Mouse (Mus musculus) B cell, adult 62 days (primary cell): ENCODE results near the gene 1600002K03Rik. TPM values are rescaled to one million over a fixed set of nuclear protein-coding genes. Genes with fewer than 3 reads are reported as not detected.

Experiments used
- total RNA-seq: library from RNA; stranded (reverse); gene quantifications from 4 replicates; pipeline ENCODE4 v1.2.4, GENCODE M21; 2023

Gene 1600002K03Rik
- 12.6 to 18.2 TPM (median 14.1 TPM) in 4 replicates for total RNA-seq

GRCm38 (mm10) chr10:80172527-80173292, at the start of gene 1600002K03Rik:
1600002K03Rik (plus strand) TSS chr10:80172944.

GRCm38 (mm10) chr10:80138553-80139438, 33.9 kb upstream of the 1600002K03Rik start, which contains the start of gene Atp5d:
Atp5d (plus strand) TSS chr10:80138632.

GRCm38 (mm10) chr10:80140666-80141035, 32.1 kb upstream of the 1600002K03Rik start, which contains the start of gene Cbarp:
Cbarp (minus strand) TSS chr10:80140835.

GRCm38 (mm10) chr10:80147719-80148601, 24.8 kb upstream of the 1600002K03Rik start, which contains the start of gene Midn:
Midn (plus strand) TSS chr10:80148272.

GRCm38 (mm10) chr10:80165392-80166128, 7.2 kb upstream of the 1600002K03Rik start, which contains the start of gene Cirbp:
Cirbp (plus strand) TSS chr10:80165985.

GRCm38 (mm10) chr10:80179068-80180051, 6.6 kb downstream of the 1600002K03Rik start, which contains the start of gene Efna2:
Efna2 (plus strand) TSS chr10:80179482.

Other genes starting within 250 kb of the 1600002K03Rik start
- gene Arid3a, start 245.9 kb upstream of the 1600002K03Rik start, total RNA-seq = 32.5 to 39.9 TPM (median 35.7 TPM) in 4 replicates
- 46.0 to 52.3 TPM (median 48.3 TPM) in 4 replicates for gene Wdr18, start 212.8 kb upstream of the 1600002K03Rik start, total RNA-seq
- not detected in 4 replicates for gene Grin3b, start 202.2 kb upstream of the 1600002K03Rik start, total RNA-seq
- 163 to 175 TPM (median 163 TPM) in 4 replicates for gene Tmem259, start 188.6 kb upstream of the 1600002K03Rik start, total RNA-seq
- gene Cnn2, start 184.4 kb upstream of the 1600002K03Rik start, total RNA-seq = 329 to 335 TPM (median 331 TPM) in 4 replicates
- gene Abca7, start 176.4 kb upstream of the 1600002K03Rik start, total RNA-seq = 51.7 to 55.6 TPM (median 53.3 TPM) in 4 replicates
- 482 to 540 TPM (median 503 TPM) in 4 replicates for gene Arhgap45, start 156.3 kb upstream of the 1600002K03Rik start, total RNA-seq
- gene Polr2e, start 133.1 kb upstream of the 1600002K03Rik start, total RNA-seq = 82.2 to 90.7 TPM (median 85.7 TPM) in 4 replicates
- gene Gpx4, start 125.8 kb upstream of the 1600002K03Rik start, total RNA-seq = 108 to 159 TPM (median 123 TPM) in 4 replicates
- 116 to 127 TPM (median 121 TPM) in 4 replicates for gene Sbno2, start 67.4 kb upstream of the 1600002K03Rik start, total RNA-seq
- 170 to 186 TPM (median 178 TPM) in 4 replicates for gene Stk11, start 57.1 kb upstream of the 1600002K03Rik start, total RNA-seq
- 168 to 193 TPM (median 182 TPM) in 4 replicates for gene Atp5d, start 34.3 kb upstream of the 1600002K03Rik start, total RNA-seq
- 7.3 to 8.8 TPM (median 7.8 TPM) in 4 replicates for gene Cbarp, start 32.1 kb upstream of the 1600002K03Rik start, total RNA-seq
- 142 to 170 TPM (median 154 TPM) in 4 replicates for gene Midn, start 24.7 kb upstream of the 1600002K03Rik start, total RNA-seq
- 214 to 244 TPM (median 231 TPM) in 4 replicates for gene Cirbp, start 7.0 kb upstream of the 1600002K03Rik start, total RNA-seq
- not detected in 4 replicates for gene Efna2, start 6.5 kb downstream of the 1600002K03Rik start, total RNA-seq
- 55.6 to 64.3 TPM (median 56.8 TPM) in 4 replicates for gene Mum1, start 53.5 kb downstream of the 1600002K03Rik start, total RNA-seq
- 80.4 to 105 TPM (median 90.1 TPM) in 4 replicates for gene Ndufs7, start 76.2 kb downstream of the 1600002K03Rik start, total RNA-seq
- 1.7 to 2.7 TPM (median 2.4 TPM) in 4 replicates for gene Gamt, start 88.1 kb downstream of the 1600002K03Rik start, total RNA-seq
- gene Dazap1, start 88.5 kb downstream of the 1600002K03Rik start, total RNA-seq = 143 to 153 TPM (median 147 TPM) in 4 replicates
- gene Rps15, start 119.5 kb downstream of the 1600002K03Rik start, total RNA-seq = 2,767 to 2,923 TPM (median 2,836 TPM) in 4 replicates
- gene Apc2, start 123.0 kb downstream of the 1600002K03Rik start, total RNA-seq = 0.16 to 0.32 TPM (median 0.26 TPM) in 4 replicates
- gene 2310011J03Rik, start 147.6 kb downstream of the 1600002K03Rik start, total RNA-seq = 19.7 to 26.5 TPM (median 23.9 TPM) in 4 replicates
- 0.52 to 1.6 TPM (median 1.2 TPM) in 4 replicates for gene Pcsk4, start 156.6 kb downstream of the 1600002K03Rik start, total RNA-seq
- 0.48 TPM in 1 of 4 replicates, not detected in the others for gene Reep6, start 157.0 kb downstream of the 1600002K03Rik start, total RNA-seq
- not detected in 4 replicates for gene Adamtsl5, start 175.5 kb downstream of the 1600002K03Rik start, total RNA-seq
- gene Plk5, start 183.5 kb downstream of the 1600002K03Rik start, total RNA-seq = not detected in 4 replicates
- 6.8 to 10.3 TPM (median 7.9 TPM) in 4 replicates for gene Mex3d, start 214.7 kb downstream of the 1600002K03Rik start, total RNA-seq
- 92.0 to 97.5 TPM (median 95.4 TPM) in 4 replicates for gene Mbd3, start 226.6 kb downstream of the 1600002K03Rik start, total RNA-seq
- 62.3 to 65.7 TPM (median 62.6 TPM) in 4 replicates for gene Uqcr11, start 233.9 kb downstream of the 1600002K03Rik start, total RNA-seq